Mouse (Mus musculus) T-helper 2 cell (primary cell): ENCODE measurements around the gene Sumf1.

ENCODE experiments used
- in situ Hi-C: fragments of 300-600 bp; cut with MboI, MseI; formaldehyde crosslinking; loops from one replicate; pipeline ENCODE4 v1.15.1; 2025; ENCODE audit warnings: high pct_unique_total_duplicates

Gene Sumf1

DNA sequence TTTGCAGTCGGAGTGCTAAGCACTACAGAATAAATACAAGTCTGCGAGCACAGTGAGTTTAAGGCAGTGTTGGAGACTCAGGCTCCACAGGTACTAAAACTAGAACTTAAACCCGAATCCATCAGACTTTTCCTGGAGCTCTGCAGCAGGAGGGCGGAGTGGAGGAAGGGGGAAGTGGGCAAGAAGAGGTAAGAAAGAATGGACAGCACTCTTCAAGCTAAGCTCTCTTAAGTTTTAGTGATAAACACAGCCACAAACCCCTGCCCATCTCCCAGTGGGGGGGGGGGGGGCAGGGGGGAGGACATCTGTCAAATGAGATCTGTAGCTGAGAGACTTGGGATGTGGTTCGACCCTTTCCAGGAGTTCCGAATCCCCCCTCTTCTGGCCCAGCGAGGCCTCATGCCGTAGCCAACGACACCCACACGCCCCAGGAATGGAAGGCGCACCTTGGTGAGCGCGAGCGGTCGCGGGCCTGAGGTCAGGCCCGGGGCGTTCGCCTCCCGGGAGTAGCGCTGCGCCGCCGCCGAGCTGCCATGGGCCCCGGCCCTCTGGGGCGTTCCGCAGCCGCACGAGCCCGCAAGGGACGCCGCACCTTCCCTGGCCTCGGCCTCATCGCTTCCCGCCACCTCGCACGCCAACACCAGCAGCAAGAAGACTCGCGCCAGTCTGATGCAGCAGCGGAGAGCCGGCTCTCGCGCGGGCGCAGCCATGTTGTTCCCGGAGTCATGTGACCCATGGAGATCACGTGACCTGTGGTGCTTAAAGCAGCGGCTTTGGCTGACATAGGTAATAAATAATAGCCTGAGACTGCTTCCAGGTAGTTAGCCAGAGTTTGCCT lies at the start of gene Sumf1:
Gene Sumf1 (minus strand): TSS at position 736 of the 838 bp plus-strand sequence.
- in situ Hi-C loops, result no loop called here

DNA sequence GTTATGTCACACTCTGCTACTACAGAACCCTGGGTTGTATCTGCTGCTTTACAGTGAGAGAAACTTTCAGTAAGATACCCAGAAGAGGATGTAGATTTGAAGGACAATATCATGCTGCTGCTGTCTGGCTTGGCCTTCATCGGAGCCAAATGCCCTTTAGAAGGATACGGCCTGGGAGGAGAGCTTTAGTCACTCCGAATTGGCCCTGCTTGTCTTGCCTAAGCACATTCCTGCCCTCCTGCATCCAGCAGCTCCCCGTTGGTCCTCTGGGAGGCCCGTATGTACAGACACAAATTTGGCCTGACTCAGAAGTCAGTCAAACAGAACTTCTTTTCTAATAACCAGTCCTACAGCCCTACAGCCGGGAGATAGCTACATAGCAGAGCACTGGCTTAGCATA lies 49.2 kb upstream of the Sumf1 start:
- in situ Hi-C loops, result loop anchor here (10.0 kb wide), 1 partner anchor 500 kb away; no protein-coding TSS in a partner anchor

DNA sequence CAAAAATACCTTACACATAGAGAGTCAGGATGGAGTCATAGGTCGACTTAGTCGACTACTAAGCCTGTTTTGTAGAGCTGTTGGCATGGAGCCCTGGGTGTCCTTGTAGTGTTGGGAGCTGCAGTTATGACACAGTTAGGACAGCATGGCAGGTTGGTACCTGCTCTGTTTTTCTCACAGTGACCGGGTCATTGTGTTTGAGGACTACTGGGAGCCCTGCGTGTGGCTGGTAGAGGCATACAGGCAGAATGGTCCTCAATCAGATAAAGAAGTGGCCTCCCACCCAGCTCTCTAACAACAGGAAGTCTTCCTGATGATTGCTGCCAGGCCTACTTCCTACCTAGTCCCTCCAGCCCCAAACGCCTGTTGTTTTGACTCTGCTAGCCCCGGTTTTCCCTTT lies 47.7 kb upstream of the Sumf1 start:
- in situ Hi-C loops, result loop anchor here (10.0 kb wide), 1 partner anchor 498 kb away; no protein-coding TSS in a partner anchor

DNA sequence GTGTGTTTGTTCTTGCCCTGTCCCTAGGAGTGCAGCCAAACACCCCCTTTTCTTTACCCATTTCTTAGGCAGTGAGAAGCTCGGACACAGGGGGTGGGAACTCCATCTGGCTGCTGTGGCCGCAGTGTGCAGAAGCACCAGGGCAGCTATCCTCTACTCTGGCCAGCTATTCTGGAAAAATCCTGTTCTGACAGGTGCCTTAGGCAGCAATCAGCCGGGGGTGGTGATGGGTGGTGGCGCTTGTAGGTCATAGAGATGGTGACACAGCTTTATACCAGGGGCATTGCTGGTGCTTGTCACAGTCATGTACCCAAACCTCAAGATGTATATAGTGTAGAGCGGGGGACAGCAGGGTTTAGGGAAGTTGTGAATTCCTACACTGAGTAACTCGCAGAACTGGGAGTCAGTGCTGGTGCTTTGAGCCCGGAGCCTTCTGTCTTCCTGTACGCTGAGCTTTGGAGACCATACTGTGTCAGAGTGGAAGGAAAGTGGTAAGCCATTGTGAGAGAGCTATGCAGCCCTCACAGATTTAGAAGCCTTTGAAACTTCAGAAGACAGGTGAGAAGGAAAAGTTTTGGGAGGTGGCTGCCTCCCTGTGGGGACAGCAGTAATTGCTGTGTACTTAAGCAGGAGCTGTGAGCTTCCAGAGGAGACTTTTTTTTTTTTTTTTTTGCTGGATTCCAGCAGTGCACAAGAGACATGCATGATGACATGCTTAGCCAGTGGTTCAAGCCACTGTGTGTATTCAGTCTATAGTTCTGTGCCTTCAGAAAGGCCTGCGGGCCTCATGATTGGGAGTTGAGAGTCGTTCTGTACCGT lies 46.7 kb upstream of the Sumf1 start:
- in situ Hi-C loops, result loop anchor here (10.0 kb wide), 1 partner anchor 497 kb away; no protein-coding TSS in a partner anchor

DNA sequence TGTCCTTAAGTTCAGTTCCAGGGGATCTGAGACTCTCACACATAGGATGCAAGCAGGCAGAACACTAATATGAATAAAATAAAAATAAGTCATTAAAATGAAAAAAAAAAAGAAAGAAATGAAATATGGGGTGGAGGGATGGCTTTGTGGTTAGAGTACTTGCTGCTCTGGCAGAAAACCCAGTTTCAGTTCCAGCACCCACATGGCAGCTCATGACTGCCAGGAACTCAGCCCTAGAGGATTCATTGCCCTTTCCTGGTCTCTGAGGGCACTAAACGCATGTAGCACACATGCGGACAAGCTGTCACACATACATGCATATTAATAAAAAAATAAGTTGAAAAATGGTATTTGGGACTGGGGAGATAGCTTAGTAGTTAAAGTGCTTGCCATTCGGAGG lies 45.2 kb upstream of the Sumf1 start:
- in situ Hi-C loops, result loop anchor here (10.0 kb wide), 1 partner anchor 496 kb away; no protein-coding TSS in a partner anchor

DNA sequence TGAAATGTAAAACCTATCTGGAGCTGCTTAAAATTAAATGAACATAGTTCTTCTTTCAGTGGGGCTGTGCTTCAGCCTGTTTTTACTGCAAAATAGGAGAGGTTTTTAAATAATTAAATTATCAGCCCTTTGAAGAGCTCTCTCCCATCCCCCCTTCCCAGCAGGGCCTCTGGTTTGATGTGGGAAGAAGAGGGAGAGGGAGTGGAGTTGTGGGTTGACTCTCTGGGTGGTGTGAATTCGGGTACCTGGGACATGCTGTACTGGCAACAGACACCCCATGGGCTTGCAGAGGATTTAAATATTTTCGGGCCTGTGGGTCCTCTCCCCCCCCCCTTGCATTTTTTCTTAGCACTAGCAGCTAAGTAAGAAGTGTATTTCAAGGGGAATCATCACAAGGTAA lies 43.2 kb upstream of the Sumf1 start:
- in situ Hi-C loops, result no loop called here

DNA sequence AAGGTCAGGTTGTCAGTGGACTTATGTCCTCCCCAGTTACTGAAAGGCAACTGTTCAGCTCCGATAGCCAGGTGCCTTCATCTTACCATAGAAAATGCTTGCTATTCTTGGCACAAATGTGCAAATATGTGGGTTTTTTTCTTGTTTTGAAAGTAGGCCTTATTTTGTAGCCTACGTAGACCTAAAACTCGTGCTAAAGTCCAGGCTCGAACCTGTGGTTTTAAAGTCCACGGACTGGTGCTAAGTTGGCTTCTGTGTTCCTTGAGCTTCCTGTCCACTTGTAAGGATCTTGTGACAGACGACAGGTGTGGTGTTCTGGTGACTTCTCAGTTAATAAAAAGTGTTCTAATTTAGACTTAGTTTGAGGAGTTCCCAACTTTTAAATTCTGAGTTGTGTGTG lies 42.7 kb upstream of the Sumf1 start:
- in situ Hi-C loops, result no loop called here

DNA sequence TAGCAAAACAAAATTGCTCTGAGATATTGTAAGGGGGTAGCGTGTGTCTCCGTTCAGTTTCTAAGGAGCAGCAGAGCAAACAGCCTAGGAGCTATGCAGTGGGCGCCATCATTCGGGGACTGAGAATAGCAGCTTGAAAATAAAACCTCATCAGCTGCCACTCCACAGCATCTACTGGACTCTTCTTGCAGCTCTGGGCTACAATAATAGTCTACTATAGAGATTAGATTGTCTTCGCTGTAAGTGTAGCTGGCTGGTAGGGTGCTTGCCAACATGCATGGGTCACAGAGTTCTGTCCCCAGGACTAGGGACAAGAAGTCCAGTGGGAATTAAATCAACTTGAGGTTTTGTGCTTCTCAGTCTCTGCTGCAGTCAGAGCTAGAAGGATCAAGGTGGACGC lies 42.1 kb upstream of the Sumf1 start:
- in situ Hi-C loops, result no loop called here

DNA sequence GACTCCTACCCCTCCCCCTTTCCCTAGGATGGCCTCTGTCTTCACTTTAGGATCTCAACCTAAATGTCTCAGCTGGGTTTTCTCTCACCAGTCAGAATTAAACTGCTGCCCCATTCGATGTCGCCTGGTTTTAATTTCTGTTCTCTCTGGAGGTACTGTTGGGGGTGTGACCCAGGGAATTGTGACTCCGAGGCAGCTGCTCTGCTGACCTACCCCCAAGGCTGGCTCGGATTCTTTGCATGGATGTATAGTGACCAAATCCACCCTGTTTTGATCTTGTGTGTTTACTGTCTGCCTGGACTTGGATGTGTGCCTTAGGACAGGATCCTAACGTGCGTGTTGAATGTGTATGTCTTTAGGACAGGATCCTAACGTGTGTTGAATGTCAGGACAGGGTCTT lies 40.8 kb upstream of the Sumf1 start:
- in situ Hi-C loops, result no loop called here

DNA sequence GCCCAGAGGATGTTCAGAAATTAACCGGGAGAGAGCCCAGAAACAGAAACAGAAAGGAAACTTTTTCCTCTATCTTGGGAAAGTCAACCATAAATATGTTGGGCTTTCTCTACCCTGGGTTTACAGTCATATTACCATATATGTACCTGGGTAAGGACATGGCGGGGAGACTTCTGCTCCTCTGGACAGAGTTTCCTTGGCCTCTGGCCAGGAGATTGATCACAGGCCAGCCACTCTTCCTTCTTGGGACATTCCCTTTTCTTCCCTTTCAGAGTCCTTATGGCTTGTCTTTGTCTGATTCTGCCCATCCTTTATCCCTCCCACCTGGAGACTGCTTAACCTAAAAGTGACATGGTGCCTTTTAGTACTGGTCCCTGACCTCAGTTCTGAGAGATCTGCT lies 39.6 kb upstream of the Sumf1 start:
- in situ Hi-C loops, result no loop called here

DNA sequence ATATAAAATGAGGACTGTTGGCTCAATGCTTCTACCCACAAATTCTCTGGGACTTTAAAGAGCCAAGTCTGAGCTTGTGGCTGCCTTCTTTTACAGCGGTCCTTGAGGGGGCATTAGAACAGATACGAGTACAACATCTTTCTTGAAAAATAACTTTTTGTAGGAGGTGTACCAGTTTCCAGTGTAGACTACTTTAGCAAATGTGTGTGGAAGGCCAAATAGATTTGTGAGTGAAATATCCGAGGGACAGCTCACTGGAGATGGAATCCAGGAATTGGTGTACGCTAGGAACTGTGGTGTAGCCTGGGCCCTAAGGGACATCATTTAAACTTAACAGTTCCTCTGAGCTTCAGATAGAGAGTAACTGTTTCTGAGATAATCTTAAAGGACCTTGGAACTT lies 39.0 kb upstream of the Sumf1 start:
- in situ Hi-C loops, result no loop called here

DNA sequence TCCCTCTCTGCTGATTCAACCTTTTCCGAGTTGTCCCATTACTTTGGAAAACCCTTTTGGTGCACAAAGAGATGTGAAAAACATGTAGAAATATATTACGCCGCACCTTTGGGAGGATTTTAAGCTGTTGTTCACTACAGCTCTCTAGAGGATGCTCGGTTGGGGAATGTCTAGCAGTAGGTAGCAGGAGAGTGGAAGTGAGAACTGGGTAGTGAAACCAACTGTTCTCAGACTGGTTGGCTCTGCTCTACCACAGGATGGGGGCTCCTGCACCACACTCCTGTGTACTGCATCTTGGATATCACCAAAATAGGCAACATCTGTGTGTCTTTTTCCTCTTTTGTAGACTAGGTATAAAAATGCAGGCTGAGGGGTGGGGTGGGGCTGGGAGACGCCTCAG lies 37.5 kb upstream of the Sumf1 start:
- in situ Hi-C loops, result no loop called here

DNA sequence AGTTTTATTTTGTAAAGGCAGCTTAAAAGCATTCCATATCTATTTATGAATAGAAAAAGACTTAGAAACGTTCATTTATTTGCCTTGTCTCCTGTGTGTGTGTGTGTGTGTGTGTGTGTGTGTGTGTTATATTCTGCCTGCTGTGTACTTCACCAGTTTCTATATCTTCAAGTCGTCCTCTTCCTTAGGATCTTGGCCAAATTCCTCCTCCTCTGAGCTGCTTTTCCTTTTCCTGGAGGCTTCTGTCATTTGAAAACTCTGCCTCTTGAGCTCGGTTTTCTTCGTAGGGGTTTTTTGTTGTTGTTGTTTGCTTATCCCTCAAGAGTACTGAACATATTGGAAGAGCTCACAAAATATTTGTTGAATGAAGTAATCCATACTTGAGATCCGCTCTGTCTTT lies 37.1 kb upstream of the Sumf1 start:
- in situ Hi-C loops, result no loop called here

DNA sequence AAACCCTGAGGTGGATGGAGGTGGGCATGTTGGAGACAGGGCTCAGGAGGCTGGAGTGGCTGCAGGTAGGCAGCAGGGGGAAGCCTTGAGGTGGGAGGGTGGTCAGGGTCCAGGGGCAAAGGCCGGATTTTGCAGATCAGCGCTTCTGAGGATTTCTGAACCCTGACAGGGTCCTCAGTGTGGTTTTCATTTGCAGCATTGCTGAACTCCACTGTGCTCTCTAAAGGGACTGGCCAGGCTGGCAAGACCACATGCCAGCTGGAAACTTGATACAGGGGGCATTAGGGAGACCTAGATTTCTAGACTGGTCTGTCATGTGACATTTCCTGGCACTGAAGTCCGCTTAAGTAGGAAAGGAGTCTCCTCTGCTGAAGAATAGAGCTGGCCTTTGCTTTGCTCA lies 32.6 kb upstream of the Sumf1 start:
- in situ Hi-C loops, result no loop called here

DNA sequence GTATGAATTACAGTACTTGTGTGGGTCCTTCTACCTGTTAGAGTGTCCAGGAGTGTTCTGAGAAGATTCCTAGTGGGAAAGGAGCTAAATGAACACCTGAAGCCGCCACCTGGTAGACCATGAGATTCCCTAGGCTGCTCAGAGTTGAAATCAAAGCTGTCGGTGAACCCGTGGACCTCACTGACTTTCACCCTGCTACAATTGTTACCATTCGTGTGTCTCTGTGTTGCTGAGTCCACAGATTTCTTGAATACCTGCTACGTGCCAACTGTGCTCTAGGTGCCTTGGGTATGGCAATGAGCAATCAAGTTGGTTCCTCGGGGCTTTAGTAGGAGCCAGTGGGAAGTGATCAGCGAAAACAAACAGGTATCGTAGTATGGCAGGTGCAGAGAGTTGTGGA lies 31.4 kb upstream of the Sumf1 start:
- in situ Hi-C loops, result no loop called here

DNA sequence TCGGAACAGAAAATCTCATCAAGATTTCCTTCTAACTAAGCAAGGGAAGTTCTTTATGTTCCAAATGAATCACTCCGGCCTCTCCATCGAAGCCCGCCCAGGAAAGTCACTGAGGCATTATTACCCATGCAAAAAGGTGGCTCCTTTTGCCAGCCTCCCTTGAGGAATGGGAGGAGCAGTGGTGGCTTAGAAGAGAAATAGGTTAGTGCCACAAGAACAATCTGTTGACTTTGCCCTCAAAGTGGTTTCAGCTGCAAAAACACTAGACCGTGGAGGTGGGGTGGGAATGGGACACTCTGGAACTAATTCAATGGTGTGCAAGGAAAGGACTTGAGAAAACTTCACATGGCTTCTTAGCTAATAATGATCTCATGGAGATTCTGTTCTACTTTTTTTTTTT lies 30.7 kb upstream of the Sumf1 start:
- in situ Hi-C loops, result no loop called here

DNA sequence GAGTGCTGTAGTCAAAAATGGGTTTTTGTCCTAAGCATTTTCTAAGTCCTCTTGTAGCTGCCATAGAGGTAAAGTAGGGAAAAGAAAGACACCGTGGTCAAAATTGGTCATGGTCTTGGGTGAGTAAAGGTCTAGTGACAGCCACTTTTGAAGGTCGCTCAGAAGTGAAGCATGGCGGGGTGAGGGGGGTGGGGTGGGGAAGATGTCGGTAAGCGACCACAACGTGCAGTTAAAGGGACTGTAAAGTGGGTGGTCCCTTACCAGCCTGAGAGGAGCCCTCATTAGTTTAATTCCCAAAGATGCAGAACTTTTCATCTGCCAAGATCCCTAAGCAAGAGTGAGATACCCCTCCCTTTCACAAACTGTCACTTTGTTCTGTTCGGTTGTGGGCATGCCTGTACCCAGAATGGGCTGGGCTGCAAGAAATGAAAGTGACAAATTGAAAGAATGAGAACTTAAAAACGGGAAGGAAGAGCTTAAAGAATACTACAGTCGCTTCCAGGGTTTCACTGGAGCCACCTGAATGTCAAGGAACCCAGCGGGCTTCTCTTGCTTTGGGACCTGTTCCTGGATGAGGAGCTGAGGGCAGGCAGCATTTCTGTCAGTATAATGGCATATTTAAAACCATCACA lies 29.0 kb upstream of the Sumf1 start:
- in situ Hi-C loops, result loop anchor here (5.0 kb wide), 1 partner anchor 147 kb away; the partner anchor contains the start of gene Setmar

DNA sequence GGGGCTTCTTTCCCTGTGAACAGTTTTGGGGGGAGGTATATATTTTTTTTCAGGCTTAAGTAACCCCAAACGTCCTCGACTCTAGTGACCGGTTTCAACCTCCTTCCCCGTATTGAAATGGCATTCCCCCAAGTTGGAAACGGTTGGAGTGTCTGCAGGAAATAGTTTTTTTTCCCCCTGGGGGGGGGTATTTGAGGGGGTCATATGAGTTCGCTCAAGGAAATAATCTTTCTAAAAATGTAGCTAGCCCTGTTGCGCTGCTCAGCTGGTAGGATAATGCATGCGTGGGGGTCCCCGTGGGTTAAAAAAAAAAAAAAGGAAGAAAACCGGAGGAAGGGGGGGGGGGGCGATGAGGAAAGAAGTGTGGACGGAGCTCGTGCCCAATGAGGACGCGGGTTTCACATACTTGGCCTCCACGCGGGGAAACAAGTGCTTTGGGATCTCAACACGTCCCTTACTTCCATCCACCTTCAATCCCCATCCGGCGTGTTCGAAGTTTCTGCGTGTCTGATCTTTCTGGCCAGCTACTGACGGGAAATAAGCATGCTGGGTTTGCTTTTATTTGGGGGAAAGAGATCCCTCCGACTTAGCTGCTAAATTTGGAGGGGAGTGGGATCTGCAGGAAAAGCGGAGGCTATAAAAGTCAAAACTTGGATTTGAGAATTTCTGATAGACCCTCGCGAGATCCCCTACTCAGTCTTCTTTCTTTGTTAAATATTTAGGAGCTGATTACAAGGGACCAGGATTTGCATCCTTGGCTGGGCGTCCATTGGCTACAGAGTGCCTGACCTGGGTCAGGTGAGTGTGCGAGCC lies 28.3 kb upstream of the Sumf1 start:
- in situ Hi-C loops, result loop anchor here (5.0 kb wide), 1 partner anchor 146 kb away; the partner anchor contains the start of gene Setmar

DNA sequence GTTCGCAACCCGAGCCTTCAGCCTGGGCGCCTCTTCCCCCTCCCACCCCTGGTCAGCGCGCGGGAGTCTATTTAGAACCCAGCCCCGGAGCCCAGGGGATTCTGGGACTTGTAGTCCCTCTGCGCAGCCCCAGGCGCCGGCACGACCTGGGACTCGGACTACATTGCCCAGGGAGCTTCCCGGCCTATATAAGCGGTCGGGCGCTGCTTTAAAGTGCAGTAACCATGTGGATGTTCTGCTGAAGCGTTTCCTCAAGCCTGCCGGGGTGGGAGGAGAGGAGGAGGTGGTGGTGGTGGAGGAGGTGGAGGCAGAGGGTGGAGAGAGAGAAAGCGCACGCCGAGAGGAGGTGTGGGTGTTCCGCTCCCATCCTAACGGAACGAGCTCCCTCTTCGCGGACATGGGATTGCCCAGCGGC lies 27.5 kb upstream of the Sumf1 start, which contains the start of gene Itpr1:
Gene Itpr1 (plus strand): TSS at position 216 of the 415 bp plus-strand sequence.
- in situ Hi-C loops, result loop anchor here (5.0 kb wide), 1 partner anchor 146 kb away; the partner anchor contains the start of gene Setmar

DNA sequence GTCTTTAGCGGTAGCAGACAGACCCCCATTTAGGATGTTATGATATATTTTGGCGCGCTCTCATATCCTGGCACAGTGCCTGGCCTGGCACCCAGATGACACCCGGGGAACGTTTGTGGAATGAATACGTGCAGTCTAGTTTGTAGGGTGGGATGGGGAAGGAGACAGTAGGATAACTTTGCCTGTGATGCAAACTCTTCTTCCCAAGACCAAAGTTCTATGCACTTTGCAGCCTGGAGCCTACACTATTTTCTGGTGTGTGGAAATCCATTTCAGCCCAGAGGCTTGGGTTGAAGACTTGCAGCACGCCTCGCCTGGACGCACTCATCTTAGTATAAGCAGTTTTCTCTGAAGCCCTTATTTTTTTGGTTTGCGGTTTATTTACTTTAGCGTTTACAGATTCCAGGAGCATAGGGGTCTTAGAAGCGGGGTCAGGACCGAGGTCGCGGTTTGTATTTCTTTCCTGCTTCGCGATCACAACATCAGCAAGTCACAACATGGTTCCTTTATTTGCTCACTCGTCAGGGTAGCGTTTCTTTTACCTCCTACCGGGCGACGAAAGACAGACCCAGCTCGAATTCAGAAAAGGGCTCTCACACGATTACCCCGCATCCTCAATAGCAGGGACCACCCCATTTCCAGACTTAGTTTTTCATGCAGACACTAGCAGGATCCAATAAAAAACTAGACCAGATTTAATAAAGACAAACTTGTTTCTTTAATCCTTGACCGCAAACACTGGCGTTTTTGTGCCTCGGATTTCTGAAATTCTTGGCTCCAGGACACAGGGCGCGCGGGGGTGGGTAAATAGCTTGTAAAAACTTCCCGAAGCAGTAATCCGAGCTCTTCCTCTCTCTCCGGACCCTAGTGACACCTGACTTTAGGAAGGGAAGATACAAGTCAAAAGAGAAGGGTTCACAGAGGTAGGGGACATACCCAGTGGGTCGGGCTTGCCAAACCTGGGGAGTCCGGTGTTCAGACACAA lies 26.8 kb upstream of the Sumf1 start:
- in situ Hi-C loops, result loop anchor here (5.0 kb wide), 1 partner anchor 145 kb away; the partner anchor contains the start of gene Setmar
